Mouse (Mus musculus): ENCODE data around the gene Cplx2. TPM values are rescaled to one million over a fixed set of nuclear protein-coding genes. Genes with fewer than 3 reads are reported as not detected.
A peak's percentile ranks its signal among the peaks of the same experiment; 100 is the strongest.

Cplx2 gene
- polyA plus RNA-seq, 1 experiment from 2014 or later: 31.2 TPM

- WGBS: 72% methylated on average over 6 of the region's 6 CpGs
- no peak overlapping the region for H3K4me3 ChIP-seq
- no peaks in the 10 kb centered on the region for H3K9me3 ChIP-seq
- no peak overlapping the region for H3K4me2 ChIP-seq
- no peaks in the 10 kb centered on the region for H3K36me3 ChIP-seq
- no peak for ATAC-seq (ENCODE audit: low FRiP score, low read depth)
- H3K27ac ChIP-seq (replicated peaks): no peak overlapping the region
- H3K27me3 ChIP-seq: no peaks in the 10 kb centered on the region
- peaks cover 5% of the 10 kb centered on the region for H3K4me1 ChIP-seq (replicated peaks)
- H3K9ac ChIP-seq: no peak overlapping the region
Measured at GRCm38 (mm10) chr13:54337058-54337457, 34.1 kb upstream of the Cplx2 start.

DNA sequence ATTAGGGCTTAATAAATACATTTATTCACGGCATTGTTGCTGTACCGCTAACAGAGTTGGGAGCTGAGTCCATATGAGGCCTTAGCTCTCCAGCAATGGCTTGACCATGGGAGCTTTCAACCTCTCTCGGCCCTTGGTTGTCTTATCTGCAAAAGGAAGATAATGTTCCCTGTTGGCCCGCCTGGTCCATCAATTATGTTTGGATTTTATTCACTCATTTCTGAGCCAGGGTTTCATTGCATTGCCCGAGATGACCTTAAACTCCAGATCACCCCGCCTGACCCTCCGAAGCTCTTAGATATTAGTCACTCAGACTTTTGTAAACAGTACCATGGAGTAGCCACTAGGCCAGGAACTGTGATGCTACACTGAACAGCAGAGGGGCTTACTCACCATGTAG is 33.6 kb upstream of the Cplx2 start:
- Histone ChIP-seq H3K27ac (replicated peaks) (no peak overlapping the region), H3K36me3 (no peaks in the 10 kb centered on the region), H3K9me3 (no peaks in the 10 kb centered on the region), H3K27me3 (no peaks in the 10 kb centered on the region), H3K9ac (no peak overlapping the region), H3K4me3 (no peak overlapping the region), H3K4me2 (no peak overlapping the region), H3K4me1 (replicated peaks) (no peaks in the 10 kb centered on the region; the same call in 1 of the 2 replicates)
- no peak for ATAC-seq (ENCODE audit: low FRiP score, low read depth)
- WGBS: 88% methylated on average over 7 of the region's 7 CpGs

DNA sequence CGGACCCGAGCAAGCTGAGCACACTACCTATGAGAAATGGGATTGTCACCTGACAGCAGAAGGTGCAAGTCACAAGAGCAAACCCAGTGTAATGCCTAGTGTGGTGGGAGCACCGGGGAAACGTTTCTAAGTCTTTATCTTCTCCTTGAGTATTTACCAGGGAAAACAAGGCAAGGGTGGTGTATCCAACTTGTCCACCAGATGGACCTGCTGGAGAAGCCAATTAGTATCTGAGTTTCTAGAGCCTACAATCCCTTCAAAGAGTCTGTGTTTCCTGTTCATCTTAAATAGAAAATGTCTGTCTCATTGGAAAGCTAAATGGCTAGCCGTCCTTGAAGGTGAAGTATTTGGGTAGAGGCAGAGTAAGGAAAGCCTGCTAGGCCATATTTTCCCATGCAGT is 32.3 kb upstream of the Cplx2 start:
- no peaks in the 10 kb centered on the region for H3K27me3 ChIP-seq
- H3K4me1 ChIP-seq (replicated peaks): no peaks in the 10 kb centered on the region
- H3K36me3 ChIP-seq: no peaks in the 10 kb centered on the region
- H3K4me3 ChIP-seq: no peak overlapping the region
- H3K4me2 ChIP-seq: no peak overlapping the region
- no peaks in the 10 kb centered on the region for H3K9me3 ChIP-seq
- ATAC-seq (ENCODE audit: low FRiP score, low read depth): no peak
- no peak overlapping the region for H3K9ac ChIP-seq
- 87% methylated on average over 5 of the region's 5 CpGs for WGBS
- H3K27ac ChIP-seq (replicated peaks): no peak overlapping the region

- Histone ChIP-seq H3K9me3 (no peaks in the 10 kb centered on the region), H3K9ac (no peak overlapping the region), H3K27ac (replicated peaks) (no peak overlapping the region), H3K36me3 (no peaks in the 10 kb centered on the region), H3K27me3 (no peaks in the 10 kb centered on the region), H3K4me1 (replicated peaks) (no peaks in the 10 kb centered on the region), H3K4me2 (no peak overlapping the region), H3K4me3 (no peak overlapping the region)
- WGBS: 34% methylated on average over 15 of the region's 15 CpGs
- peak; percentile 87; the same call in 1 of the 2 replicates for ATAC-seq (ENCODE audit: low FRiP score, low read depth)
Measured at GRCm38 (mm10) chr13:54345885-54346647, 25.1 kb upstream of the Cplx2 start.

- H3K4me3 ChIP-seq: no peak overlapping the region
- no peak overlapping the region for H3K27ac ChIP-seq (replicated peaks)
- no peak overlapping the region for H3K9ac ChIP-seq
- no peaks in the 10 kb centered on the region for H3K9me3 ChIP-seq
- no peaks in the 10 kb centered on the region for H3K27me3 ChIP-seq
- H3K4me2 ChIP-seq: no peak overlapping the region
- WGBS: 82% methylated on average over 5 of the region's 5 CpGs
- no peaks in the 10 kb centered on the region for H3K4me1 ChIP-seq (replicated peaks)
- no peaks in the 10 kb centered on the region for H3K36me3 ChIP-seq
- no peak for ATAC-seq (ENCODE audit: low FRiP score, low read depth)
Measured at GRCm38 (mm10) chr13:54348011-54348410, 23.1 kb upstream of the Cplx2 start.

DNA sequence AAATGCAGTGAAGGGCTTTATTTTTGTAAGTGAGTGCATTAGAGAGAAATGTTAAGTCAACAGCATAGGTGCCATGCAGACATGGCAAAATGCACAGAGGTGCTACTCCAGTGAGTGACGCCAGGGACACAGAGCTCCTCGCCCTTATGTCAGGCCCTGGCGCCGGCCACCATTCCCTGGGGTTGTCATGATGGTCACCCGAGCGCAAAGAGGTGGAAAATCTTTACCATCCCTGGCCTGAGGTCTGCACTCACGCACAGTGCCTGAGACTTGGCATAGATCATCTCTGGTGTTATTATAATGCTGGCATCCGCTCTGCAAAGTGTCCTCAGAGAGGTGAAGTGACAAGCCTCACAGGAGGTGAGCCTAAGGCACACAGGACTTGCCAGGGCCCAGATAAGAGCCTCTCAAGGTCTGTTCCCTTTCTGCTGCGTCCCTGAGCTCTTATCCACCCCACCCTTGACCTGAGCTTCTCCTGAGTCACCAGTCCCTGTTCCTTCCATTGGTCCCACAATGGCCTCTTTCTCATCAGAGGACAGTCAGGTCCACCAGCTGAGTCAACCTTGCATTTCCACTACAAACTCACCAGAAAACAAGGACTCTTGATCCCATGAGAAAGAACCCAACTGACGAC is 21.9 kb upstream of the Cplx2 start:
- no peaks in the 10 kb centered on the region for H3K27me3 ChIP-seq
- WGBS: 83% methylated on average over 10 of the region's 10 CpGs
- ATAC-seq (ENCODE audit: low FRiP score, low read depth): no peak

DNA sequence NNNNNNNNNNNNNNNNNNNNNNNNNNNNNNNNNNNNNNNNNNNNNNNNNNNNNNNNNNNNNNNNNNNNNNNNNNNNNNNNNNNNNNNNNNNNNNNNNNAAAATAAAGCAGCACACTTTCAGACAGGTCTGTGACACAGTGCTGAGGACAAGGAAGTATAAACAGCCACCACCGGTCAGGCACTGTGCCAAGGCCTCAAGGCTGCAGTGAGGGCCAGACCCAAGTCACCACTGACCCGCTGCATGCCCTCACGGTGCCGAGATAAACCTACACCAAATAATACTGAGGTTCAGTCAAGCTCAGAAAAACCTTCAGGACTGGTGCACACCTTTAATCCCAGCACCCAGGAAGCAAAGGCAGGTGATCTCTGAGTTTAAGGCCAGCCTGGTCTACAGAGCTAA is 13.7 kb upstream of the Cplx2 start:
- Histone ChIP-seq H3K9ac (no peak overlapping the region), H3K4me1 (replicated peaks) (no peaks in the 10 kb centered on the region), H3K4me3 (no peak overlapping the region), H3K4me2 (no peak overlapping the region), H3K36me3 (no peaks in the 10 kb centered on the region), H3K27me3 (no peaks in the 10 kb centered on the region), H3K9me3 (no peaks in the 10 kb centered on the region), H3K27ac (replicated peaks) (no peak overlapping the region)
- ATAC-seq (ENCODE audit: low FRiP score, low read depth): no peak
- WGBS: 85% methylated on average over 4 of the region's 4 CpGs

More for the DNA sequence above, 21.9 kb upstream of the Cplx2 start:
- no peak overlapping the region for H3K9ac ChIP-seq
- no peak overlapping the region for H3K4me3 ChIP-seq
- no peaks in the 10 kb centered on the region for H3K9me3 ChIP-seq
- H3K4me2 ChIP-seq: no peak overlapping the region
- no peaks in the 10 kb centered on the region for H3K36me3 ChIP-seq
- no peaks in the 10 kb centered on the region for H3K4me1 ChIP-seq (replicated peaks)
- H3K27ac ChIP-seq (replicated peaks): no peak overlapping the region

DNA sequence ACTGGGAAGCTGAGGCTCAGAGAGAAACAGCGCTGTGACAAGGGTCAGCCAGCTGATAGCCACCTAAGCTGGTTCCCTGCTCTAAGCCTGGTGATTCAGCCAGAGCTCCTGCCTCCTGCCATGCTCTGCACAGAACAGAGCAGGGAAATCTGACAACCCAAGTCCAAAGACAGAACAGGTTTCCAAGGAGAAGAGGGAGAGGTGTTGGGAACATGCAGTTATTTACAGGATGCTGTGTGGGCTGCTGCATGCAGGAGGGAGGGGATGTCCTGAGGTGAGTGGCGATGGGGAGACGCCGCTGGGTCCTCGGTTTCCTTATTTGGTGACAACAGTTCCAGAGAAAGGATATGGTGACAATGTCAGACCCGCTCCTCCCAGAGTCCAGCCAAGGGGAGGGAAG is 12.0 kb upstream of the Cplx2 start:
- Histone ChIP-seq H3K4me3 (no peak overlapping the region), H3K4me2 (no peak overlapping the region), H3K9me3 (no peaks in the 10 kb centered on the region), H3K36me3 (no peaks in the 10 kb centered on the region), H3K27me3 (no peaks in the 10 kb centered on the region), H3K27ac (replicated peaks) (no peak overlapping the region), H3K9ac (no peak overlapping the region), H3K4me1 (replicated peaks) (no peaks in the 10 kb centered on the region)
- ATAC-seq (ENCODE audit: low FRiP score, low read depth): no peak
- 89% methylated on average over 6 of the region's 6 CpGs for WGBS

- WGBS: 83% methylated on average over 7 of the region's 7 CpGs
- Histone ChIP-seq H3K4me1 (replicated peaks) (peaks cover 5% of the 10 kb centered on the region), H3K4me3 (no peak overlapping the region), H3K4me2 (no peak overlapping the region), H3K9ac (no peak overlapping the region), H3K27me3 (no peaks in the 10 kb centered on the region), H3K9me3 (no peaks in the 10 kb centered on the region), H3K27ac (replicated peaks) (no peak overlapping the region), H3K36me3 (no peaks in the 10 kb centered on the region)
- no peak for ATAC-seq (ENCODE audit: low FRiP score, low read depth)
Measured at GRCm38 (mm10) chr13:54364686-54365085, 6.5 kb upstream of the Cplx2 start.

GRCm38 (mm10) chr13:54367758-54368157 is 3.4 kb upstream of the Cplx2 start:
- 69% methylated on average over 6 of the region's 6 CpGs for WGBS
- Histone ChIP-seq H3K4me1 (replicated peaks) (peaks cover 34% of the 10 kb centered on the region), H3K4me3 (no peak overlapping the region), H3K36me3 (no peaks in the 10 kb centered on the region), H3K4me2 (no peak overlapping the region), H3K9me3 (no peaks in the 10 kb centered on the region), H3K9ac (no peak overlapping the region), H3K27me3 (no peaks in the 10 kb centered on the region; the same call in 1 of the 2 replicates), H3K27ac (replicated peaks) (no peak overlapping the region)
- ATAC-seq (ENCODE audit: low FRiP score, low read depth): no peak

DNA sequence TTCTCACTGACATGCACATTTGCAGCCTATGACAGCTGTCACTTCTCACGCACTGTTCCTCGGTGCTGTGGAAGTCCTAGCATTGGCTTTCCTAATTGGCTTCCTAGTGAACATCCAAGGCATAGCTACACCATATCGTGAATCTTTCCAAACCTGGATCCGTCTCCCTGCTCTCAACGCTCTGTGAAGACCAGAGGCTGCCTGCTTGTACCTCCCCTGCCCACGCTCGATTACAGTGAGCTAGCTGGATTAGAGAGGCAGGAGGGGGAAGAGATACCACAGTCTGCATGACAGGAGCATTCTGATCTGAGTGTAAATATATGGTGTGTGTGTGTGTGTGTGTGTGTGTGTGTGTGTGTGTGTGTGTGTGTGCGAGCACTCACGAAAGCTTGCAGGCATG is 3.0 kb upstream of the Cplx2 start:
- WGBS: 73% methylated on average over 9 of the region's 9 CpGs
- H3K27me3 ChIP-seq: no peaks in the 10 kb centered on the region; the same call in 1 of the 2 replicates
- H3K36me3 ChIP-seq: no peaks in the 10 kb centered on the region
- peaks cover 35% of the 10 kb centered on the region for H3K4me1 ChIP-seq (replicated peaks)
- no peak overlapping the region for H3K27ac ChIP-seq (replicated peaks)
- no peak overlapping the region for H3K4me2 ChIP-seq
- no peaks in the 10 kb centered on the region for H3K9me3 ChIP-seq
- ATAC-seq (ENCODE audit: low FRiP score, low read depth): no peak
- H3K4me3 ChIP-seq: no peak overlapping the region
- H3K9ac ChIP-seq: no peak overlapping the region

GRCm38 (mm10) chr13:54371387-54372330 is 510 bp downstream of the Cplx2 start:
- peak overlapping the region; percentile 48 for H3K4me3 ChIP-seq
- no peaks in the 10 kb centered on the region for H3K36me3 ChIP-seq
- H3K9me3 ChIP-seq: no peaks in the 10 kb centered on the region
- H3K4me1 ChIP-seq (replicated peaks): peaks cover 56% of the 10 kb centered on the region
- ATAC-seq (ENCODE audit: low FRiP score, low read depth): peak; percentile 82
- H3K27me3 ChIP-seq: peaks cover 3% of the 10 kb centered on the region; the same call in 1 of the 2 replicates
- under 1% methylated on average over 53 of the region's 59 CpGs for WGBS
- H3K27ac ChIP-seq (replicated peaks): peak overlapping the region; percentile 70
- H3K4me2 ChIP-seq: peak overlapping the region; percentile 74
- H3K9ac ChIP-seq: peak overlapping the region; percentile 53
